Mouse (Mus musculus) T-helper 1 cell (primary cell): ENCODE data around the gene Gm3558.
"Not testable (repeated sequence)": the region's sequence is repeated elsewhere in the genome, so short reads cannot be mapped to it uniquely, and the experiment has no call there.

Source experiments
- in situ Hi-C: fragments of 300-600 bp; cut with MboI, MseI; formaldehyde crosslinking; loops from one replicate; pipeline ENCODE4 v1.15.1; 2025; ENCODE audit warnings: high pct_unique_total_duplicates

Gene Gm3558

GRCm38 (mm10) chr14:7568382-7568781, at the start of gene Gm3558:
Gene Gm3558, minus strand, starts transcription at chr14:7568566.
- in situ Hi-C loops = loop anchor here (5.0 kb wide), 3 partner anchors 184 to 1691 kb away; partner anchors contain the start of gene Gm3248

- in situ Hi-C loops = not testable (repeated sequence)
These were observed 27.1 kb upstream of the Gm3558 start, which contains the start of gene Gm10338 for GRCm38 (mm10) chr14:7595492-7595891. Gene Gm10338, minus strand, starts transcription at chr14:7595592.

GRCm38 (mm10) chr14:7567890-7568289, 476 bp downstream of the Gm3558 start:
- in situ Hi-C loops = loop anchor here (5.0 kb wide), 3 partner anchors 184 to 1691 kb away; partner anchors contain the start of gene Gm3248

- in situ Hi-C loops = loop anchor here (5.0 kb wide), 3 partner anchors 185 to 1690 kb away; partner anchors contain the start of gene Gm3248
These were observed 1.1 kb downstream of the Gm3558 start for GRCm38 (mm10) chr14:7567266-7567665.
